Mouse (Mus musculus) heart, embryonic 14.5 days (tissue): ENCODE results near the gene Pou6f1. TPM values are rescaled to one million over a fixed set of nuclear protein-coding genes. Genes with fewer than 3 reads are reported as not detected.
"Not testable (repeated sequence)": the region's sequence is repeated elsewhere in the genome, so short reads cannot be mapped to it uniquely, and the experiment has no call there.

Experiments used
- ATAC-seq: fragments of 200-750 bp; cut with Nextera tagmentation; 2 replicates; pipeline ENCODE4 v1.8.0; 2017; ENCODE audit warnings: low read depth, moderate TSS enrichment; ENCODE audit not compliant: insufficient number of reproducible peaks, insufficient read depth, low FRiP score
- H3K27ac ChIP-seq, 2 experiments: fragments of 200-500 bp in 1 of 2; fragments of 300-500 bp in 1 of 2; sonication (generic) in 1 of 2; replicated peaks in 1 of 2; 2 replicates each; pipeline ENCODE4 v1.5.1; 2012 to 2014; ENCODE audit warnings: low read depth in 2 of 2, low read length in 2 of 2, control low read depth in 1 of 2, mild to moderate bottlenecking in 1 of 2, mixed read lengths in 1 of 2; ENCODE audit not compliant: control insufficient read depth in 1 of 2, insufficient read depth in 1 of 2
- H3K27me3 ChIP-seq: fragments of 300-500 bp; sonication (generic); 2 replicates; pipeline ENCODE4 v1.6.1; 2014; ENCODE audit warnings: mild to moderate bottlenecking, low read length, control low read depth; ENCODE audit not compliant: control insufficient read depth, insufficient read depth
- H3K36me3 ChIP-seq: fragments of 300-500 bp; sonication (generic); 2 replicates; pipeline ENCODE4 v1.6.1; 2014; ENCODE audit warnings: mild to moderate bottlenecking, control low read depth, low read length, mixed read lengths; ENCODE audit not compliant: control insufficient read depth, insufficient read depth
- H3K4me1 ChIP-seq, 2 experiments: fragments of 200-500 bp in 1 of 2; fragments of 300-500 bp in 1 of 2; sonication (generic) in 1 of 2; 2 replicates each; pipeline ENCODE4 v1.6.1; 2012 to 2014; ENCODE audit warnings: low read length in 2 of 2, control low read depth in 1 of 2, mixed read lengths in 1 of 2; ENCODE audit not compliant: control insufficient read depth in 2 of 2, insufficient read depth in 2 of 2
- H3K4me2 ChIP-seq: fragments of 300-500 bp; sonication (generic); 2 replicates; pipeline ENCODE4 v1.6.1; 2014; ENCODE audit warnings: mild to moderate bottlenecking, low read length
- H3K4me3 ChIP-seq, 2 experiments: fragments of 200-500 bp in 1 of 2; fragments of 300-500 bp in 1 of 2; sonication (generic) in 1 of 2; 2 replicates each; pipeline ENCODE4 v1.5.1; 2012 to 2014; ENCODE audit warnings: low read length in 2 of 2, mild to moderate bottlenecking in 2 of 2, control low read depth in 1 of 2, low read depth in 1 of 2, moderate library complexity in 1 of 2; ENCODE audit not compliant: control insufficient read depth in 1 of 2, insufficient read depth in 1 of 2
- H3K9ac ChIP-seq: fragments of 300-500 bp; sonication (generic); 2 replicates; pipeline ENCODE4 v1.6.1; 2014; ENCODE audit warnings: mild to moderate bottlenecking, low read length
- H3K9me3 ChIP-seq: fragments of 300-500 bp; sonication (generic); 2 replicates; pipeline ENCODE4 v1.6.1; 2016; ENCODE audit warnings: low read length, control low read depth; ENCODE audit not compliant: control insufficient read depth
- WGBS: fragments of 180-500 bp; shearing (Covaris S2); extraction: QIAGEN DNeasy Blood & Tissue Kit; methylation state at CpG from one replicate; pipeline ENCODE4 v1.1.7; 2014; 5-methylcytosine and 5-hydroxymethylcytosine counted together
- polyA plus RNA-seq: library from polyadenylated mRNA; unstranded; fragments of >200 nt; fragmentation: Nextera tagmentation; extraction: Ambion mirVana; gene quantifications from 2 replicates; pipeline ENCODE4 v1.2.1, GENCODE M21; 2014

Gene Pou6f1
- polyA plus RNA-seq, 1 experiment from 2014 or later: 7.1 TPM

- Histone ChIP-seq H3K9me3 (no peaks in the 10 kb centered on the region), H3K36me3 (no peaks in the 10 kb centered on the region), H3K4me1 (peaks cover 8 to 16% of the 10 kb centered on the region in 2 experiments), H3K27me3 (no peaks in the 10 kb centered on the region), H3K4me2 (no peak overlapping the region), H3K27ac (no peak overlapping the region), H3K9ac (no peak overlapping the region), H3K4me3 (no peak overlapping the region)
- WGBS: 53% methylated on average over 5 of the region's 5 CpGs
- ATAC-seq: no peak
Observed at GRCm38 (mm10) chr15:100555965-100556364, 43.8 kb downstream of the Pou6f1 start.

GRCm38 (mm10) chr15:100551326-100552307 is 48.2 kb downstream of the Pou6f1 start, which contains the start of gene Tfcp2:
Tfcp2 (minus strand) TSS chr15:100552008.
- under 1% methylated on average over 84 of the region's 84 CpGs for WGBS

DNA sequence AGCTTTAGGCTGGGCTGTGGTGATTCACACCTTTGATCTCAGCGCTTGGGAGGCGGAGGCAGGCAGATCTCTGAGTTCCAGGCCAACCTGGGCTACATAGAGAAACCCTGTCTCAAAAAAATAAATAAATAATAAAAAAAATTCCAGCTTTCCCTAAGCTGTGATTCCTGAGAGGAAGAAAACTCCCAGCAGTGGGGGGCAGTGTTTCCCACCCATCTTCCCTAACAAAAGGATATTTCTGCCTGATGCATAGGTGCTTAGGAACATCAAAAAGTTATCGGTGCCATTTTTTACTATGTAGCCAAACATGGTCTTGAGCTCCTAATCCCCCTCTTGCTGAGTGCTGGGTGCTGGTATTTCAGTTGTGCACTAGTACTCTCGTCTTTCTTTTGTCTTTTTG is 49.5 kb downstream of the Pou6f1 start:
- ATAC-seq: no peak
- Histone ChIP-seq H3K4me1 (peaks cover 4 to 14% of the 10 kb centered on the region in 2 experiments), H3K27ac (no peak overlapping the region), H3K4me3 (peak overlapping the region in 1 of 2 experiments; percentile 87; a peak in 1 of 4 replicates), H3K27me3 (no peaks in the 10 kb centered on the region), H3K9ac (0 out of 2 replicates have a peak overlapping the region, but pooled peaks have one; percentile 93), H3K36me3 (peaks cover 12% of the 10 kb centered on the region; the same call in 1 of the 2 replicates), H3K9me3 (no peaks in the 10 kb centered on the region), H3K4me2 (peak overlapping the region; percentile 94)
- WGBS: 86% methylated on average over 4 of the region's 4 CpGs

More at GRCm38 (mm10) chr15:100551326-100552307, 48.2 kb downstream of the Pou6f1 start, which contains the start of gene Tfcp2:
- ATAC-seq: peak; percentile 98
- Histone ChIP-seq H3K4me2 (peak within 1 kb of the TSS; percentile 94), H3K9me3 (no peaks in the 10 kb centered on the region), H3K4me1 (peaks cover 12 to 24% of the 10 kb centered on the region in 2 experiments), H3K9ac (peak within 1 kb of the TSS; percentile 93), H3K4me3 (peak within 1 kb of the TSS; percentile 65 to 87), H3K36me3 (peaks cover 12% of the 10 kb centered on the region; the same call in 1 of the 2 replicates), H3K27ac (peak within 1 kb of the TSS; percentile 87 to 95), H3K27me3 (no peaks in the 10 kb centered on the region)

DNA sequence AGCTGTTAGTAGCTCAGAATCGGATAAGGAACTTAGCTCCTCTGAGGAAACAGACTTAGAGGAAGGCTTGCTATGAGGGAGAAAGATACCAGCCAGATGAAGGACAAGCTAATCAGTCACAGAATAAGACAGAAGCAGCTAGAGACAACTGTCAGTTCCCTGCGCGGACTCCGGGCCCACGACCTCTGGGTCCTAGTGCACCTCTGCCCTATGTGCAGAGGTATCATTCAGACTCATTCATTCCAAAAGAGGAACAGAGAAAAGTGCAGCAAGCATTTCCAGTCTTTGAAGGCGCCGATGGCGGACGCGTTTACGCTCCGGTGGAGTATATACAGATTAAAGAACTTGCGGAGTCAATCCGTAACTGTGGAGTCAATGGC is 56.1 kb downstream of the Pou6f1 start:
- not testable (repeated sequence) for H3K4me3 ChIP-seq, H3K4me2 ChIP-seq, H3K9me3 ChIP-seq, H3K9ac ChIP-seq, H3K4me1 ChIP-seq, H3K27me3 ChIP-seq, H3K27ac ChIP-seq, ATAC-seq
- H3K36me3 ChIP-seq: peaks cover 12% of the 10 kb centered on the region
- 94% methylated on average over 14 of the region's 14 CpGs for WGBS

DNA sequence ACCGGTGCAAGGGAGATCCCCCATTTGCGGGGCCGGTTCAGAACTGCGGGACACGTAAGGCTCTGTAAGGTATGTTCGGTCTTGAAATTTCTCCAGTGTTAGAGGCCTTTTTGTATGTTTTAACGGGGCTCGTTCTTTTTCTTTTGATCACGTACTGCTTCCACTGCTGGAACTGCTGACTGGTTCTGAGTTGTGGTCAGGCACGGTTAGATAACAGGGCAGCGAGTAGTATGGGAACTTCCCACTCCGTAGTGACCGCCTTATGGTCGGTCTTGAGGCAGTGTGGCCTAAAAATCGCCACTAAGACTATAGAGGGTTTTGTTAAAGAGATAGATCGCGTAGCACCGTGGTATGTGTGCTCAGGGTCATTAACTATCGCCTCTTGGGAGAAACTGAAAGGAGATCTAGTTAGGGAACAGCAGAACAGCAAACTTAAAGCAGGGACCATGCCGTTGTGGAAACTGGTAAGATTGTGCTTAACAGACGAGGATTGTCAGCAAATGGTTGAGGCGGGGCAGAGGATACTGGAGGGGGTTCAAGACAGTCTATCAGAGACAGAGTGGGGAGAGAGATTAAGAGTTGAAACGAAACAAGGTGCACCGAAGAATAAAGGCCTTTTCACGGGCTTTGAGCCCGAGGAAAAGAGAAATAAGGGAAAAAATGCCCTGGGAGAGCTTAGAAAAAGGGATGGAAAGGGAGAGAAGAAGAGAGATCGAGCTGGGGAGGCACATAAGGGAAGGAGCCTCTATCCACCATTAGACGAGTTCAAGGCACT is 56.7 kb downstream of the Pou6f1 start:
- H3K27ac ChIP-seq, H3K36me3 ChIP-seq, H3K4me2 ChIP-seq, H3K27me3 ChIP-seq, H3K9me3 ChIP-seq, ATAC-seq, H3K4me3 ChIP-seq, H3K9ac ChIP-seq, H3K4me1 ChIP-seq: not testable (repeated sequence)
- WGBS: 96% methylated on average over 26 of the region's 28 CpGs

- no peak for ATAC-seq
- H3K27ac ChIP-seq: no peak overlapping the region
- no peaks in the 10 kb centered on the region for H3K27me3 ChIP-seq
- no peak overlapping the region for H3K4me2 ChIP-seq
- H3K36me3 ChIP-seq: peaks cover 6% of the 10 kb centered on the region; the same call in 1 of the 2 replicates
- no peaks in the 10 kb centered on the region for H3K9me3 ChIP-seq
- H3K4me3 ChIP-seq: no peak overlapping the region
- peaks cover 0 to 4% of the 10 kb centered on the region in 2 experiments; a peak in 1 of 4 replicates for H3K4me1 ChIP-seq
- H3K9ac ChIP-seq: no peak overlapping the region
- WGBS: 89% methylated on average over 4 of the region's 4 CpGs
Observed at GRCm38 (mm10) chr15:100541426-100541825, 58.4 kb downstream of the Pou6f1 start.

DNA sequence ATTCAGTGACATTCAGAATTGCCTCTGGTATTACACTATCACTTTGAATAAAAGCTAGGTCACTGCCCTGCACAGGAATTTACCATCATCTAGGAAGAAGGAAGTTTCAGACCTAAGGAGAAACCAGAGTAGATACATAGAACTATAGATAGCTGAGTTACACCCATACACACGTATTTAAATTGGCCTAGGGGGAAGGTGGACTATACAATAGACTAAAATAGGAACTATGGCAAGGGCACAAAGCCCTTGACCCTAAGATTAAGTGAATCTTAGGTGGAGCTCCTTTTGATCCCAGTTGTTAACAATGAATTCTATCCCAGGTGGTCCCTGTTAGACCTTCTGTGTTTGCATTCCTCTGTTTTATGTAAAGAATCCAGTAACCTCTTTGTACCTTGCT is 58.8 kb downstream of the Pou6f1 start:
- H3K4me2 ChIP-seq, H3K27ac ChIP-seq, H3K27me3 ChIP-seq, H3K4me3 ChIP-seq, H3K4me1 ChIP-seq, H3K36me3 ChIP-seq, H3K9ac ChIP-seq, ATAC-seq, H3K9me3 ChIP-seq: not testable (repeated sequence)
- 33% methylated on average over 1 of the region's 1 CpGs for WGBS
